Mouse (Mus musculus) left cerebral cortex, adult 18-20 months (tissue): ENCODE data around the gene Galnt7. TPM values are rescaled to one million over a fixed set of nuclear protein-coding genes. Genes with fewer than 3 reads are reported as not detected.

Experiments used
- DNase-seq, 2 experiments: peaks; one replicate each; pipeline ENCODE4 v3.0.0; 2021 to 2022; ENCODE audit warnings: low spot score in 2 of 2, mixed read lengths in 1 of 2
- total RNA-seq, 2 experiments: library from RNA; stranded (reverse); gene quantifications; 2 replicates each; pipeline ENCODE4 v1.2.3; 2021

Galnt7 gene
- total RNA-seq, 2 experiments from 2014 or later = 10.2 to 12.3 TPM

GRCm38 (mm10) chr8:57585831-57586230, 67.0 kb downstream of the Galnt7 start:
- no peak for DNase-seq

GRCm38 (mm10) chr8:57585128-57585442, 67.7 kb downstream of the Galnt7 start:
- no peak for DNase-seq

GRCm38 (mm10) chr8:57584416-57585127, 68.3 kb downstream of the Galnt7 start:
- no peak for DNase-seq

- DNase-seq = no peak
Measured at GRCm38 (mm10) chr8:57579845-57580244, 73.0 kb downstream of the Galnt7 start.

GRCm38 (mm10) chr8:57577301-57577700, 75.5 kb downstream of the Galnt7 start:
- DNase-seq = no peak

- no peak for DNase-seq
Measured at GRCm38 (mm10) chr8:57576238-57576637, 76.6 kb downstream of the Galnt7 start.

GRCm38 (mm10) chr8:57575336-57575735, 77.5 kb downstream of the Galnt7 start:
- DNase-seq = no peak

- DNase-seq = peak; percentile 77 to 78
Measured at GRCm38 (mm10) chr8:57574398-57574797, 78.4 kb downstream of the Galnt7 start.

GRCm38 (mm10) chr8:57573844-57574243, 79.0 kb downstream of the Galnt7 start:
- DNase-seq = no peak

GRCm38 (mm10) chr8:57569886-57570285, 82.9 kb downstream of the Galnt7 start:
- no peak for DNase-seq

GRCm38 (mm10) chr8:57569400-57569795, 83.4 kb downstream of the Galnt7 start:
- peak; percentile 31 to 61 for DNase-seq

- DNase-seq = no peak
Measured at GRCm38 (mm10) chr8:57568633-57569399, 84.0 kb downstream of the Galnt7 start.

- no peak for DNase-seq
Measured at GRCm38 (mm10) chr8:57567998-57568397, 84.8 kb downstream of the Galnt7 start.

- no peak for DNase-seq
Measured at GRCm38 (mm10) chr8:57565039-57565438, 87.8 kb downstream of the Galnt7 start.

- DNase-seq = peak; percentile 44 to 47
Measured at GRCm38 (mm10) chr8:57563726-57564125, 89.1 kb downstream of the Galnt7 start.

- DNase-seq = no peak
Measured at GRCm38 (mm10) chr8:57562741-57563140, 90.1 kb downstream of the Galnt7 start.

GRCm38 (mm10) chr8:57560926-57561325, 91.9 kb downstream of the Galnt7 start:
- DNase-seq = no peak

GRCm38 (mm10) chr8:57552102-57553032, 100.5 kb downstream of the Galnt7 start:
- DNase-seq = no peak

- DNase-seq = no peak
Measured at GRCm38 (mm10) chr8:57547581-57547980, 105.3 kb downstream of the Galnt7 start.

- no peak for DNase-seq
Measured at GRCm38 (mm10) chr8:57546834-57547233, 106.0 kb downstream of the Galnt7 start.

GRCm38 (mm10) chr8:57546401-57546800, 106.4 kb downstream of the Galnt7 start:
- DNase-seq = no peak

- no peak for DNase-seq
Measured at GRCm38 (mm10) chr8:57541405-57541804, 111.4 kb downstream of the Galnt7 start.
